Mouse (Mus musculus) hindbrain, embryonic 14.5 days (tissue): ENCODE results near the gene Washc1. TPM values are rescaled to one million over a fixed set of nuclear protein-coding genes. Genes with fewer than 3 reads are reported as not detected.

Source experiments
- ATAC-seq: fragments of 200-750 bp; cut with Nextera tagmentation; 2 replicates; pipeline ENCODE4 v1.8.0; 2017; ENCODE audit warnings: moderate number of reproducible peaks, mild to moderate bottlenecking, moderate TSS enrichment, moderate library complexity; ENCODE audit not compliant: low FRiP score
- DNase-seq: peaks from one replicate; pipeline ENCODE4 v3.0.0-alpha.2; 2015; ENCODE audit warnings: low spot score
- H3K27ac ChIP-seq: fragments of 300-500 bp; sonication (generic); 2 replicates; pipeline ENCODE4 v1.5.1; 2014; ENCODE audit warnings: mild to moderate bottlenecking, moderate library complexity
- H3K27me3 ChIP-seq: fragments of 300-500 bp; sonication (generic); 2 replicates; pipeline ENCODE4 v1.6.1; 2014; ENCODE audit warnings: mild to moderate bottlenecking, low read length, mixed read lengths; ENCODE audit not compliant: control insufficient read depth, insufficient read depth
- H3K36me3 ChIP-seq: fragments of 300-500 bp; sonication (generic); replicated peaks from 2 replicates; pipeline ENCODE4 v1.6.1; 2014; ENCODE audit not compliant: control insufficient read depth, insufficient read depth
- H3K4me1 ChIP-seq: fragments of 300-500 bp; sonication (generic); replicated peaks from 2 replicates; pipeline ENCODE4 v1.6.1; 2014; ENCODE audit warnings: antibody characterized with exemption, low read length, mixed read lengths; ENCODE audit not compliant: control insufficient read depth, insufficient read depth
- H3K4me2 ChIP-seq: fragments of 300-500 bp; sonication (generic); replicated peaks from 2 replicates; pipeline ENCODE4 v1.6.1; 2014; ENCODE audit warnings: mild to moderate bottlenecking, moderate library complexity
- H3K4me3 ChIP-seq: fragments of 300-500 bp; sonication (generic); replicated peaks from 2 replicates; pipeline ENCODE4 v1.5.1; 2014; ENCODE audit warnings: mild to moderate bottlenecking, low read length
- H3K9ac ChIP-seq: fragments of 300-500 bp; sonication (generic); 2 replicates; pipeline ENCODE4 v1.6.1; 2014
- H3K9me3 ChIP-seq: fragments of 300-500 bp; sonication (generic); 2 replicates; pipeline ENCODE4 v1.6.1; 2016; ENCODE audit warnings: low read length; ENCODE audit not compliant: control insufficient read depth
- WGBS: fragments of 180-500 bp; shearing (Covaris S2); extraction: QIAGEN DNeasy Blood & Tissue Kit; methylation state at CpG from one replicate; pipeline ENCODE4 v1.1.7; 2014; 5-methylcytosine and 5-hydroxymethylcytosine counted together
- polyA plus RNA-seq: library from polyadenylated mRNA; unstranded; fragments of >200 nt; fragmentation: Nextera tagmentation; extraction: Ambion mirVana; gene quantifications from 2 replicates; pipeline ENCODE4 v1.2.1, GENCODE M21; 2014

Gene Washc1
- polyA plus RNA-seq, 1 experiment from 2014 or later: 36.3 TPM

DNA sequence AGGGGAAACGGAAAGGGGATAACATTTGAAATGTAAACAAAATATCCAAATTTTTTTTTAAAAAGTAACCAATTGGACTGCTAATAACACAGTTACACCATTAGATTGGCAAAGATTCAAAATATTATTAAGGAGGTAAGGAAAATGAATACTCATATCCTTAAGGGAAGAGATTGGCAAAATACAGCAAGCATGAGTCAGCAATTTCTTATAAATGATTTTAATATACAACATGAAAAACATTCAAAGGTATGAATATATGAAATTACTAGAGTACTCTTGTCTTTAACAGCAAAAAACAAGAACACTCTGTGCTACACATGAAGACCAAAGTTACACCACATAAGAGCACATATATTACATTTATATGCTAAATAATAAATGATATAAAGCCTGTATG, 26.3 kb upstream of the Washc1 start:
- Histone ChIP-seq H3K9me3 (no peaks in the 10 kb centered on the region), H3K27ac (no peak overlapping the region), H3K27me3 (no peaks in the 10 kb centered on the region), H3K4me3 (no peak overlapping the region), H3K36me3 (peaks cover 66% of the 10 kb centered on the region), H3K4me1 (no peaks in the 10 kb centered on the region), H3K9ac (no peak overlapping the region), H3K4me2 (no peak overlapping the region)
- DNase-seq (no peak), ATAC-seq (no peak)
- WGBS: 100% methylated on average over 1 of the region's 1 CpGs

DNA sequence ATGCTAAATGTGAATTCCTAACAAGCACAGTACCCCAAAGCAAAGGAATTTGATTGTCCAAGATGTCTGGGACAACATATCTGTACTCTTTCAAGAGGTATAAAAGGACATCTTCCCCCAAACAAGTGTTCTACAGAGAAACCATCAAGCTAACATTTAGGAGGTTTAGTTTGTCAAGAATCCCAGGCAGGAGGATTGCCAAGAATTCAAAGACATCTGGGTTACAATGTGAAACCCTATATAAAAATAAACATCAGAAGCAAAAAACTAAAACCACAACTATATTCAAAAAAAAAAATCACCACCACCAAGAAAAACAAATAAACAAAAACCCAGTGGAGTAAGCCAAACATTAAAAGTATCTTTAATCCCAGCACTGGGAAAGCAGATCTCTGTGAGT, 21.1 kb upstream of the Washc1 start:
- H3K9me3 ChIP-seq: no peaks in the 10 kb centered on the region
- peaks cover 42% of the 10 kb centered on the region for H3K36me3 ChIP-seq
- no peak for DNase-seq
- no peak overlapping the region for H3K27ac ChIP-seq
- H3K27me3 ChIP-seq: no peaks in the 10 kb centered on the region
- ATAC-seq: no peak
- H3K4me1 ChIP-seq: no peaks in the 10 kb centered on the region
- no peak overlapping the region for H3K4me2 ChIP-seq
- no peak overlapping the region for H3K4me3 ChIP-seq
- no peak overlapping the region for H3K9ac ChIP-seq

DNA sequence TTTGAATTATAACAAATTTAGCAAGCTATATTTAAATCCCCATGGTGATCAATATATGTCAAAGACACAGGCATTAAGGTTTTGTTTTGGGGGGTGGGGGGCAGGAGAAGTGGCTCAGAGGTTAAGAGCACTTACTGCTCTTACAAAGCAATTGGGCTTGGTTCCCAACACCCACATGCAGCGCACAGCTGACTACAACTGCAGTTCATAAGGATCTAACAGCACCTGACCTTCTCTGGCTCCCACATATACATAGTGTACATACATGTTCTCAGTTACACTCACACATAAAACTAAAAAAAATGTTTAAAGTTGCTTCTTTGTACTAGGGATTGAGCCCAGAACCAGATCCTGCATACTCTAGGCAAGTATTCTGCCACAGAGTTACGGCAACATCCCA, 20.0 kb upstream of the Washc1 start:
- 91% methylated on average over 2 of the region's 2 CpGs for WGBS

DNA sequence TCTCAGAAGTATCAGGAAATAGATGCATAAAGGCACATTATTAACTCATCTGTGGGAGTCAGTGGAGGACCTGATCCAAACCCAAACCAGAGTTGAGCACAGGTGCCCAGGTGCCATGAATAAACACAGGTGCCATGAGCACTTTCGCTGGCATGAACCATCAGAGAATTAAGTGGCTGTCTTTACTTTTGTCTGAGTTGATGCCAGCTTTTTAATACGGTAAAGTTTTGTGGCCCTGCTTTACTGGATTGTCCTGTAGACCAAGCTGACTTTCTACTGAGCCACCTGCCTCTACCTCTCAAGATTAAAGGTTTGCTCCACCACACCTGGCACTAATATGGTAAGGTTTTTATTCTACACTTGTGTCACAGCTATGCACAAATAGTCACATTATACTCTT, 19.3 kb upstream of the Washc1 start:
- Histone ChIP-seq H3K27me3 (no peaks in the 10 kb centered on the region), H3K4me3 (no peak overlapping the region), H3K36me3 (peaks cover 24% of the 10 kb centered on the region), H3K9ac (no peak overlapping the region), H3K4me2 (no peak overlapping the region), H3K4me1 (no peaks in the 10 kb centered on the region), H3K9me3 (no peaks in the 10 kb centered on the region), H3K27ac (no peak overlapping the region)
- ATAC-seq: no peak
- 90% methylated on average over 2 of the region's 2 CpGs for WGBS
- no peak for DNase-seq

More for the DNA sequence above, 20.0 kb upstream of the Washc1 start:
- H3K9ac ChIP-seq: no peak overlapping the region
- H3K27ac ChIP-seq: no peak overlapping the region
- no peaks in the 10 kb centered on the region for H3K9me3 ChIP-seq
- no peaks in the 10 kb centered on the region for H3K4me1 ChIP-seq
- peaks cover 30% of the 10 kb centered on the region for H3K36me3 ChIP-seq
- H3K27me3 ChIP-seq: no peaks in the 10 kb centered on the region
- ATAC-seq: no peak
- H3K4me3 ChIP-seq: no peak overlapping the region
- H3K4me2 ChIP-seq: no peak overlapping the region
- no peak for DNase-seq

DNA sequence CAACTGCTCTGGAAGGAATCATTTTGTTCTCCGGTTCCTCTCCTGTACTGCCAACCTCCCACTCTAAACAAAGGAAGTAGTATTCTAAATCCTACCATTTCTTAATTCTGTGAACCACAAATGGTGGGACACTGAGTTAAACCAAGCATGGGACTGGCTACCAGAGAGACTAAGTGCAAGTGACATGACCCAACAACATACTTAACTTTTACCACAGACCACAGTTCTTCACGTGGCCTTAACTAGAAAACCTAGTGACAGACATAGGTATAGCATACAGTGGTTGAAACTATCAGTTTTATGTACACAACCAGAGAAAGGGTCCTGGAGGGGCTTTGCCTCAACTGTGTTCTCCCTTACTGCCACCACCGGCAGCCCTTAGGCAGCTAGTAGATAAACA, 18.7 kb upstream of the Washc1 start:
- no peak for DNase-seq
- H3K9ac ChIP-seq: no peak overlapping the region
- WGBS: 89% methylated on average over 3 of the region's 3 CpGs

DNA sequence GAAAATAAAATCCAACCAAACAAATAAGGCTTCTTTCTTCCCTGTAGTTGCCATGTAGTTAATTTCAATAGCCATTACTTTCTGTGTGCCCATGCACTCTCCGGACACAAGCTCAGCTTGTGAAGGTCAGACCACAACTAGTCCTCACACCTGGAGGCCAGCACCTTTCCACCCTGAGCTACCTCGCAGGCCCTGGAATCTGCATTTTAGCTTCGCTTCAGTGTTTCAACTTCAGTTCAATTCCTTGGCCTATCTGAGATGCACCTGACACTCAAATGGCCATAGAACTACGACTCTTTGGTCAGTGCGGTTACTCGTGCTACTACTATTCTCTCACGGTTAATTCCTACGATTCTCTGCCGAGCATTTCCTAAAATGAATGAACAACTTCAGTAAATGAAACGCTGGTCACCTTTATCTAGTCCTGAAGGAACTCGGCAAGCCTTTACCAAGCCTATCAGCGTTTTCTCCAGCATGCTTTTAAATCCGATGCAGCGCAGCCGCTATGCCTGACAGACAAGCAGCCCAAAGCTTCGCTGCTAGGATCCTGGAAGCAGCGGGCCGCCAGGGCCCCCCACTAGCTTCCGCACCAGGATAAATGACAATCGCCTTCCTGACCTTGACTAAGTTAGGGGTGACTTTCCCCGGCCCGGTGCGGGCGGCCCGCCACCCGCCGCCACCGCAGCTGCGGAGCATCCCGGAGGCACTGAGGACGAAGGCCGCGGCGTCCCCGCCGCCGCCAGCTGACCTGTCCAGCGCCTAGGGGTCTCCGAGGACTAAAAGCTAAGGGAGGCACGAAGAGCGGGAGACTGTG, 10.6 kb upstream of the Washc1 start:
- Histone ChIP-seq H3K36me3 (no peaks in the 10 kb centered on the region), H3K27ac (peak overlapping the region; percentile 93), H3K4me2 (peak overlapping the region; percentile 84), H3K9me3 (no peaks in the 10 kb centered on the region), H3K9ac (peak overlapping the region; percentile 89), H3K4me3 (peak overlapping the region; percentile 77), H3K4me1 (peaks cover 11% of the 10 kb centered on the region), H3K27me3 (no peaks in the 10 kb centered on the region)
- ATAC-seq (no peak; the same call in 1 of the 2 replicates), DNase-seq (peak; percentile 48)
- WGBS: under 1% methylated on average over 41 of the region's 41 CpGs

More for the DNA sequence above, 18.7 kb upstream of the Washc1 start:
- no peak overlapping the region for H3K4me3 ChIP-seq
- H3K4me2 ChIP-seq: no peak overlapping the region
- no peaks in the 10 kb centered on the region for H3K4me1 ChIP-seq
- H3K9me3 ChIP-seq: no peaks in the 10 kb centered on the region
- H3K27me3 ChIP-seq: no peaks in the 10 kb centered on the region
- ATAC-seq: no peak
- H3K27ac ChIP-seq: no peak overlapping the region
- peaks cover 19% of the 10 kb centered on the region for H3K36me3 ChIP-seq

DNA sequence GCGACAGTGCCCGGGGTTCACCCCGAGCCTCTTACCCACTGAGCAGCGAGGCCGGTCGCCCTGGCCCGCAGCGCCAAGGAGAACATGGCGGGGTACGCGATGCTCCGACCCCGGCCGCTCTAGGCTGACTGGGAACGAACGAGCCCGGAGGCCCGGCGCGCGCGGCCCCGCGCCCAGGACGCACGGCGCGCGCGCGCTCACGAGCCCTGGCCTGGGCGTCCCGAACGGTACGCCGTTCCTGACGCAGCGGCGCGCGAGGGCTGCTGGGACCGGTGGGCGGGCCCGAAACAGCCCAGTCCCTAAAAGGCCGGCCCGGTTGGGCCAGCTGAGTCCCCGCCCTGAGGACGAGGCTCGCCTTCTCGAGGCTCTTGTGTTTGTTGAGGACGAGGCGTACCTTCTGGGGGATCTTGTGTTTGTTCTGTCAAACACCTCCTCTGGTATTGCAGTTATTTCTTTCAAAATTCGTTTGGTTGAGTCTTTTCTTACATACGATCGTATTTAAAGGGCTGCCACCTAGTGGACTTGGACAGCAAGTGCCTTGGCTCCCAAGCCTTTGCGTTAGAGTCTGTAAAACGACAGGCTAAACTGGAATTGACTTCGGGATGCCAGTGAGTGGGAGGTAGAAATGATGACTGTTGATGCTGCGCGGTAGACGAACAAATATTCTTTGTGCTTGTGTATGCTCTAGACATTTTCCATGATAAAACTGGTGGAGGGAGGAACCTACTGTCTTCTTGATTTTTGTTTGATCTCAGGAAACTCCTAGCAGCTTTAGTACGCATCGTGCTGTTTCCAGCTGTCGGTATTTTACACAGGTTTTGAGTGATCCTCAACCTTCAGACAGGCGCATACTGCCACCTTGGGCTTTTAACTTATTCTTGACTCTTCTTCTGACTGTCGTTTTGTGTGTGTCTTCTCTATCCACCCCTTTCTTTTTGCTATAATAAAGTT, 9.7 kb upstream of the Washc1 start, which contains the start of gene Ndufv2:
Gene Ndufv2, minus strand, starts transcription at position 180 of the 951 bp plus-strand sequence.
- Histone ChIP-seq H3K9ac (peak within 1 kb of the TSS; percentile 89), H3K36me3 (no peaks in the 10 kb centered on the region), H3K27me3 (no peaks in the 10 kb centered on the region), H3K27ac (peak within 1 kb of the TSS; percentile 93), H3K4me3 (peak within 1 kb of the TSS; percentile 77), H3K9me3 (no peaks in the 10 kb centered on the region), H3K4me2 (peak within 1 kb of the TSS; percentile 84), H3K4me1 (peaks cover 11% of the 10 kb centered on the region)
- WGBS: under 1% methylated on average over 67 of the region's 67 CpGs
- ATAC-seq (peak; percentile 99), DNase-seq (peak; percentile 98)

DNA sequence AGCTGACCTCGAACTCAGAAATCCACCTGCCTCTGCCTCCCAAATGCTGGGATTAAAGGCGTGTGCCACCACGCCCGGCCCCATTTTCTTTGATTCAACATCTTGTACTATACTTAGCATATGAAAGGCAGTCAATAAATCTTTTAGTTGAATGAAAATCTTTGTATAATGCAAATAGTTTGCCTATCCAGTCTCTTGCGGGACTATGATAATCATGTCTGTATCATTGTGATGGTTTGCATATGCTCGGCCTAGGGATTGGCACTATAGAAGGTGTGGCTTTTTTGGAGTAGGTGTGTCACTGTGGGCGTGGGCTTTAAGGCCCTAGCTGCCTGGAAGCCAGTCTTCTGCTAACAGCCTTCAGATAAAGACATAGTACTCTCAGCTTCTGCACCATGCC, 7.3 kb upstream of the Washc1 start:
- Histone ChIP-seq H3K27me3 (no peaks in the 10 kb centered on the region), H3K9me3 (no peaks in the 10 kb centered on the region), H3K4me3 (no peak overlapping the region), H3K27ac (no peak overlapping the region), H3K36me3 (no peaks in the 10 kb centered on the region), H3K4me2 (no peak overlapping the region), H3K9ac (no peak overlapping the region), H3K4me1 (peaks cover 11% of the 10 kb centered on the region)
- no peak for DNase-seq
- ATAC-seq: no peak
- 82% methylated on average over 7 of the region's 7 CpGs for WGBS

DNA sequence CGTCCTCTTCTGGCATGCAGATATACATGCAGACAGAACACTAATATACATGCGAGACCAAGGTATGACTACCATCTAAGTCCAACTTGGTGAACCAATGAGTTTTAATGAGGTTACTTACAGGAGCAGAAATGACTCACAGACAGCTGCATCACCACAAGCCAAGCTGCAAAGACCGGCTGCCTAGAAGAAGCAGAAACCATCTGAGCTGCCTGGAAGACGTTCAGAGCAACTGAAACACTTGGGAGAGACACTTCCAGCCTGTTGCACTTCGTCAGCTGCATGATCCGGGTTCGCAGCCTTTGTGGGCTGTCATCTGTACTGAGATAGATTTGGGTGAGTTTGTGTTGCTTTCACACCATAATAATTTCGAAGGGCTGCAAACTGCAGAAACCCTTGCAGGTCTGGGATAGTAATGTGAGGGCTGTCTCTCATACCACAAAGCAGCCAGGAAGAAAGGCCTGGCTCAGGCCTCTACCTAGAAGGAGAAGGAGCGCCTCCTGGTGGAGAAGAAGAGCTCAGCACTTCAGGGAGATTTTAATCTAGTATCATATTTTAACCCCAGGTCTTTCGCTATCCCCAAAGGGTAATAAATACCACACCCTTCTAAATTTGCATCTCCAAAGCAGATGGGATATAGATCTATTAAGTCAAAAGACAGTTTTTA, 4.6 kb upstream of the Washc1 start:
- Histone ChIP-seq H3K4me3 (no peak overlapping the region), H3K27me3 (no peaks in the 10 kb centered on the region), H3K9me3 (no peaks in the 10 kb centered on the region), H3K36me3 (no peaks in the 10 kb centered on the region), H3K4me2 (no peak overlapping the region), H3K27ac (no peak overlapping the region), H3K4me1 (0 out of 2 replicates have a peak, but pooled peaks cover 4% of the 10 kb centered on the region), H3K9ac (no peak overlapping the region)
- no peak for ATAC-seq
- DNase-seq: peak; percentile 81
- WGBS: 51% methylated on average over 10 of the region's 10 CpGs
